Mouse (Mus musculus): ENCODE measurements around the gene Tnfrsf21.

The Tnfrsf21 gene

DNA sequence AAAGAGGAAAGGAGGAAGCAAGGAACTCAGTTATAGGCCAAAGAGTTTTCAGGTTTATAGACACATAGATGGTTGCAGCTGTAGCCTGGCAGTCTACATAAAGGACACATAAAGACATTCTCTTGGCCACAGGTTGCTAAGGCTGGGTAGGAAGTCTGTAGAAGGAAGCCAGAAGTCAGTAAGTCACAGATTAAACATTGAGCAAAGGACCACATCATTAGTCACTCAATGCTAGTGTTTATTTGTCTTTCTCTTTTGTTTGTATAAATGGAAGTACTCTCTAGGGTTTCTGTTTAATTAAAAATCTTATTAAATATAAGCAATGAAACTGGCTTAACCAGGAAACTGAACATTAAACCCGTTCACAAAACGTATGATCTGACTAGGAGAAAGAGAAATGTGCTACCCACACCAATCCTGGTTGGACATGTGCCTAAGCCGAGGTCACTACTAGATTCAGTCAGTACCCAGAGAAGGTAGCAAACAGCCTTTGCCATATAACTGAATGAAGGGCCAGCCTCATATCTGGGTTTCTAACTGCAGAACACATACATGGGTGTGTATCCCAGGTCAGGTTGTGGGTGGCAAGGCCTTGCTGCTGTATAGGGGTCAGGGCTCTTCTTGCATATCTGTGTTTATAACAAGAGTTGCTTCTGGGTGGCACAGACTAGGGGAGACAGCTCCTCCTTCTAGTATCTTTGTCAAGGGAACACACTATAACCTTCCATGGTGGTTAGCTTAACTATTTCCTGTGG lies 113.9 kb downstream of the Tnfrsf21 start:
- DNase-seq (ENCODE audit: low read depth, low spot score) = no peak

DNA sequence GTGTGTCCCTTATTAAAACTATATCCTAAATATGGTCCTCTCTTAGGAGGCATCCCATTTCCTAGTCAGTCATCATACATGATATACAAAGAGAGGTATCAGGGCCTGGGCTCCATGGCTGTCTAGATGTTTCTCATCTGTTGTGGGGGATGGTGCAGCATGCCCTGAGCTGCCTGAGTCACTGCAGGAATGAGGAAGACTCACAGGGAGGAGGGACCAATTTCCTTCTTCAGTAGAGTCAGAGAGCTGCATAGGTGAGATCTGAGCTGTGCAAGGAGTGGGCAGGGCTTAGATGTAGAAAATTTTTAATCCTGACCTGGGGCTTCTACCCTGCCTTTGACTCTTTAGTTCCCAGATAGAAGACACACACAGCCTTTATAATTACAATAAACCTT lies 114.5 kb downstream of the Tnfrsf21 start:
- no peak for DNase-seq (ENCODE audit: low read depth, low spot score)

DNA sequence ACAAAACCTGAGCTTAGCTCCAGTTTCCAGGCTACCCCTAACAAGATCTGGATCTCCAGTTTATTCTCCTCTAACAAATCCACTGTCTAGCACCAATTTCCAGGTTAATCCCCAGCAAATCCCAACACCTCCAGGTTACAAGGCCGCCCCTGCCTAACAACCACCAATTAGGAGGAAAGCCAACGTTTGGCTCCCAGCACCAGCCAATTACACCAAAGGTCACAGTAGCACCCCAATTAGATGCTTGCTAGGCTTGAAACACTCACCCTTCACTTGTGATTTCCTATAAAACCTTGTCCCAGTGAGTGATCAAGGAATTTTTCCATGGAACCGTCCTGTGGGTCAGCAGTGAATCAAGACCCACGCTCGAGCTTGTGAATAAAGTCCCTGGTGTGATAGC lies 116.1 kb downstream of the Tnfrsf21 start:
- DNase-seq (ENCODE audit: low read depth, low spot score) = no peak

DNA sequence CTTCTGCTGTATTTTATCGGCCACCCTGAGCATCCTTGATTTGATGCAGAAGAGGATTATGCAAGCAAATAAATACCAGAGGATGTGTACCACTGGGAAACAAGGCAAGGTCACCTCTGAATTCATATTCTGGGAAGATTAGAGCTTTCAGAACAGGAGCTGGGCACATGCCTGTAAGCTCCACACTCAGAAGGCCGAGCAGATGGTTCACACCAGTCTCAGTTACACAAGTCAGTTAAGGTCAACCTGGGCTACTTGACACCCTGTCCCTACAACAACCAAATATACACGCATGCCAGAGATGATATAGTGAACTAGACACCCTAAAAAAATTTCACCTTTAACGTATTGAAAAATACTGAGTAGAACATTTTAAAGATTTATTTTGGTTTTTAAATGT lies 116.8 kb downstream of the Tnfrsf21 start:
- DNase-seq (ENCODE audit: low read depth, low spot score) = no peak

DNA sequence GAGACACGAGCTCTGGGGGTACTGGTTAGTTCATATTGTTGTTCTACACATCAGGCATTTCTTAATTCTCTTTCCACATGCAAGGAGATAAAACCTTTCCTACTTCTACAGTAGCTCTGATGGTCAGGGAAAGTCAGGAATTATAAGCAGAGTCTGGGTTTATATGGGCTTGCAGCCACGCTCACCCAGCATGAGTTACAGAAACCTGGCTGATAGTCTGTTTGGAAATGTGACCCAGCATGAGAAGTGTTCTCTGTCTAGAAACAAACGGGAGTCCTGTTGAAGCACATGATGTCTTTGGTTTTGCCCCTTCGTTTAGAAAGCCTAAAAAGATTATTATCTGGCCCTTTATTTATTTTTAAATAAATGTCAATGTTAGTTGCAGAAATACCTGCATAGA lies 118.6 kb downstream of the Tnfrsf21 start:
- no peak for DNase-seq (ENCODE audit: low read depth, low spot score)

DNA sequence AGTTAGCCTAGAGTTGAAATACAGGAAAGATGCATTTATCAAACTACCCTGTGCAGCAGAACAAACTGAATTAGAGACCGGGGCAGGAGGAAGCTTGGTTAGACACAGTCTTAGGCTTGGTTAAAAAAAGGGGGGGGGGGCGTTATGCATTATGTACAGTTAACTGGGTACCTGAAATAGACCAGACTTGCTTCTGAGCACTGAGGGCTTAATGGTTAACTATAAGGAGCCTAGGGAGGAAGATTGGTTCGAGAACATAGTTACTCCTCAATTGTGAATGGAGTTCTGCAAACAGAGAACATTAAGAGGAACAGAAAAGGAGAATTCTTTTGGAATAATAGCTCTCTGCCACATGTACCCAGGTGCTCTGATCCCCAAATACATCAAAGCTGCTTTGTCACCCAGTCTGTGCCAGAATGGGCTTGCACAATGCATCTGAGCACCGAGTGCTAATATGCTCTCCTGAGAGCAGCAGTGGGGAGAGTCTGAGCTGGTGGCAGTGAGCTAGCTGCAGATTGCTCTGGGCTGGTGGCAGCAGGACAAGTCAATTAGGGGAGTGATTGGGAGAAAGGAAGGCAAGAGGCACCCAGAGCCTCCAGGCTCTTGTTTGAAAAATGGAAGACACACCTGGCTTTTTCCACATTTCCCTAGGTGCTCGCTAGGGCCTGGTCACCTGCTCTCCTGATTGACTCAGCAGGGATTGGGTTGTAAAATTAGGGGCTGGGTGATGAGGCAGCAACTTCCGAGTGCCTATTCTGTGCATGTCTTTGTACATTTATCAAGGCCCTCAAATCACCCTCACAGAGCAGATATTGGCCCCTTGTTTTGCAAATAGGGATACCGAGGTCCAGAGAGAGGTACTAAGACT lies 119.3 kb downstream of the Tnfrsf21 start:
- DNase-seq (ENCODE audit: low read depth, low spot score) = no peak

DNA sequence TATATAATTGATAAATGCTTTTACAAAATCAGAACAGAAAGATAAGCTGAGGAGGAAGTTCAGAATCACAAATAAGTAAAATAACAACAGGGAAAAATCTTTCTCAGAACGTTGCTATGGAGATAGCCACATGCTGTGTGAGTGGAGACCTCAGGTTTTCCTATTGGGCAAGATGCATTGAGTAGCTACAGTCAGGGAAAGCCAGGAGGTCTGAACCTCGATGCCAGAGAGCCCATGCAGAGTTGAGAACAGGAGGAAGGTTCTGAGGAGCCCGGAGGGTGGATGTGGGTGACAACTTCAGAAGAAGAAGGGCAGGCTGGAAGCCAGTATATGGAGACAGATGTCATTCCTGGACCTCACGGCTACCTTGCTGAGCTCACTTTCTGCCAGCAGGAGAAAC lies 120.4 kb downstream of the Tnfrsf21 start:
- DNase-seq (ENCODE audit: low read depth, low spot score) = no peak

DNA sequence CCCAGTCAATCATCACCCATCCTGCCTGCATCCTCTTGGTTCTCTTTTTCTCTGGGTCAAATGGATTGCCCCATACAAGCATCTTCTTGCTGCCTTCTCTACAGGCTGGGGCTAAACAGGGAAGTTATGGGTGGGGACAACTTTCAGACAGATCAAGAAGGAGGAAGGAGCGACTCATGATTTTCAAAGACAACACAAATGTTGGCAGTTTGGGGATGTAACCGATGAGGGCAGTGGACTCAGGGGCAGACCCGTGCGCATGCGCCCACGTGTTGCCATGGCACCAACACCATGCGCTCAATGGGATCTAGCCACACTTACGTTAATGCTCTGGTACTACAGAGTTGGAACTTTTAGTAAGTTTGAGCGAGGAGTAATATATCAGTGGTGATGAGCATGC lies 121.5 kb downstream of the Tnfrsf21 start:
- no peak for DNase-seq (ENCODE audit: low read depth, low spot score)

DNA sequence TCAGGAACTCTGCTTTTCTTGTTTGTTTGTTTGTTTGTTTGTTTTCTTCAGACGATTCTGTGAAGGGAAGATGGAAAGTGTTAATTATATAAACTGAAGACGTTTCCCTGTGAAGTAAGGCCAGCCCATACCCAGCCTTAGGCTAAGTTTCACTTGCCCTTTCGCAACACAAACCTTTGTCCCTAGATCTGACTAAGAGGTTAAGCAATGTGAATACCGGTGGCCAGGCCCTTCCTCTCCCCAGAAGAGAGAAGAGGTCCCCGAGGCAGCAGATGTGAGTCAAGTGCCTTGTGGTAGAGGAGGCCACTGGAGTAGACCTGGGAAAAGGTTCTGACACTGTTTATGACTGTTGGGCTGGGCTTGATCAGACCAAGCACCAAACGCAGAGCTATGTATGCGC lies 122.0 kb downstream of the Tnfrsf21 start:
- DNase-seq (ENCODE audit: low read depth, low spot score) = no peak

All from ES-CJ7 (cell line).